Mouse (Mus musculus) midbrain, embryonic 11.5 days (tissue): ENCODE measurements around the gene C2cd2l. TPM values are rescaled to one million over a fixed set of nuclear protein-coding genes. Genes with fewer than 3 reads are reported as not detected.
"Not testable (repeated sequence)": the region's sequence is repeated elsewhere in the genome, so short reads cannot be mapped to it uniquely, and the experiment has no call there.

Source experiments
- ATAC-seq: fragments of 200-750 bp; cut with Nextera tagmentation; 2 replicates; pipeline ENCODE4 v1.8.0; 2017; ENCODE audit warnings: moderate TSS enrichment, moderate library complexity; ENCODE audit not compliant: low FRiP score
- DNase-seq: peaks from one replicate; pipeline ENCODE4 v3.0.0; 2015; ENCODE audit warnings: low spot score; ENCODE audit errors: missing footprints
- H3K27ac ChIP-seq: fragments of 300-500 bp; sonication (generic); 2 replicates; pipeline ENCODE4 v1.5.1; 2014; ENCODE audit warnings: low read depth, low read length
- H3K27me3 ChIP-seq: fragments of 300-500 bp; sonication (generic); 2 replicates; pipeline ENCODE4 v1.6.1; 2014; ENCODE audit warnings: mild to moderate bottlenecking, low read length, moderate library complexity, mixed read lengths; ENCODE audit not compliant: control insufficient read depth, insufficient read depth
- H3K36me3 ChIP-seq: fragments of 300-500 bp; sonication (generic); 2 replicates; pipeline ENCODE4 v1.6.1; 2014; ENCODE audit warnings: mild to moderate bottlenecking, low read length, moderate library complexity, mixed read lengths; ENCODE audit not compliant: control insufficient read depth, insufficient read depth
- H3K4me1 ChIP-seq: fragments of 300-500 bp; sonication (generic); 2 replicates; pipeline ENCODE4 v1.6.1; 2014; ENCODE audit warnings: low read length; ENCODE audit not compliant: control insufficient read depth, insufficient read depth
- H3K4me2 ChIP-seq: fragments of 300-500 bp; sonication (generic); 2 replicates; pipeline ENCODE4 v1.6.1; 2014; ENCODE audit warnings: mild to moderate bottlenecking, moderate library complexity
- H3K4me3 ChIP-seq: fragments of 300-500 bp; sonication (generic); 2 replicates; pipeline ENCODE4 v1.5.1; 2014; ENCODE audit warnings: low read depth, low read length
- H3K9ac ChIP-seq: fragments of 300-500 bp; sonication (generic); 2 replicates; pipeline ENCODE4 v1.6.1; 2014; ENCODE audit warnings: low read length
- H3K9me3 ChIP-seq: fragments of 300-500 bp; sonication (generic); 2 replicates; pipeline ENCODE4 v1.6.1; 2016; ENCODE audit warnings: low read length; ENCODE audit not compliant: control insufficient read depth
- WGBS: fragments of 180-500 bp; shearing (Covaris S2); extraction: QIAGEN DNeasy Blood & Tissue Kit; methylation state at CpG from one replicate; pipeline ENCODE4 v1.1.7; 2014; 5-methylcytosine and 5-hydroxymethylcytosine counted together
- polyA plus RNA-seq: library from polyadenylated mRNA; unstranded; fragments of >200 nt; fragmentation: Nextera tagmentation; extraction: Ambion mirVana; gene quantifications from 2 replicates; pipeline ENCODE4 v1.2.1, GENCODE M21; 2014

The C2cd2l gene
- 9.8 and 10.4 TPM in 2 replicates for polyA plus RNA-seq

- peak within 1 kb of the TSS; percentile 95 for H3K4me2 ChIP-seq
- H3K9me3 ChIP-seq: no peaks in the 10 kb centered on the region
- ATAC-seq (peak; percentile 98), DNase-seq (peak; percentile 98)
- no peaks in the 10 kb centered on the region for H3K27me3 ChIP-seq
- H3K4me3 ChIP-seq: peak within 1 kb of the TSS; percentile 90
- peak within 1 kb of the TSS; percentile 51; the same call in 1 of the 2 replicates for H3K27ac ChIP-seq
- H3K36me3 ChIP-seq: peaks cover 2% of the 10 kb centered on the region
- peaks cover 27% of the 10 kb centered on the region for H3K4me1 ChIP-seq
- H3K9ac ChIP-seq: peak within 1 kb of the TSS; percentile 75
- WGBS: under 1% methylated on average over 67 of the region's 67 CpGs
These were observed at the start of gene C2cd2l for GRCm38 (mm10) chr9:44319887-44320798. Gene C2cd2l (minus strand): TSS chr9:44320285.

- no peaks in the 10 kb centered on the region for H3K27me3 ChIP-seq
- H3K36me3 ChIP-seq: 0 out of 2 replicates have a peak, but pooled peaks cover 1% of the 10 kb centered on the region
- H3K9me3 ChIP-seq: no peaks in the 10 kb centered on the region
- DNase-seq (no peak), ATAC-seq (no peak)
- H3K27ac ChIP-seq: no peak overlapping the region
- H3K4me2 ChIP-seq: no peak overlapping the region
- WGBS: 60% methylated on average over 3 of the region's 3 CpGs
- no peak overlapping the region for H3K9ac ChIP-seq
- H3K4me1 ChIP-seq: peaks cover 3% of the 10 kb centered on the region; the same call in 1 of the 2 replicates
- H3K4me3 ChIP-seq: no peak overlapping the region
These were observed 44.4 kb upstream of the C2cd2l start for GRCm38 (mm10) chr9:44364480-44364879.

- 51% methylated on average over 4 of the region's 4 CpGs for WGBS
- peak overlapping the region; percentile 81; the same call in 1 of the 2 replicates for H3K9ac ChIP-seq
- peak; percentile 52 for ATAC-seq
These were observed 41.8 kb upstream of the C2cd2l start for GRCm38 (mm10) chr9:44361931-44362330.

GRCm38 (mm10) chr9:44361190-44361917 lies 41.3 kb upstream of the C2cd2l start, which contains the start of gene Vps11:
Gene Vps11 (minus strand): TSS chr9:44361670.
- Histone ChIP-seq H3K27ac (peak within 1 kb of the TSS; percentile 21; the same call in 1 of the 2 replicates), H3K27me3 (no peaks in the 10 kb centered on the region), H3K4me1 (peaks cover 3% of the 10 kb centered on the region; the same call in 1 of the 2 replicates), H3K9ac (peak within 1 kb of the TSS; percentile 81), H3K36me3 (peaks cover 10% of the 10 kb centered on the region), H3K4me2 (peak within 1 kb of the TSS; percentile 47), H3K9me3 (no peaks in the 10 kb centered on the region), H3K4me3 (peak within 1 kb of the TSS; percentile 80)
- WGBS: 1% methylated on average over 44 of the region's 44 CpGs
- peak; percentile 99 for DNase-seq
- peak; percentile 94 for ATAC-seq

More at GRCm38 (mm10) chr9:44361931-44362330, 41.8 kb upstream of the C2cd2l start:
- H3K27me3 ChIP-seq, H3K4me1 ChIP-seq, H3K9me3 ChIP-seq, H3K36me3 ChIP-seq, DNase-seq: not testable (repeated sequence)
- Histone ChIP-seq H3K27ac (peak overlapping the region; percentile 21; the same call in 1 of the 2 replicates), H3K4me2 (peak overlapping the region; percentile 40; the same call in 1 of the 2 replicates), H3K4me3 (peak overlapping the region; percentile 80; the same call in 1 of the 2 replicates)

GRCm38 (mm10) chr9:44357207-44357606 lies 37.1 kb upstream of the C2cd2l start:
- no peak overlapping the region for H3K4me2 ChIP-seq
- no peak overlapping the region for H3K9ac ChIP-seq
- H3K4me1 ChIP-seq: peaks cover 3% of the 10 kb centered on the region; the same call in 1 of the 2 replicates
- WGBS: 76% methylated on average over 4 of the region's 4 CpGs
- H3K27ac ChIP-seq: no peak overlapping the region
- no peak overlapping the region for H3K4me3 ChIP-seq
- no peaks in the 10 kb centered on the region for H3K27me3 ChIP-seq
- no peaks in the 10 kb centered on the region for H3K9me3 ChIP-seq
- H3K36me3 ChIP-seq: peaks cover 44% of the 10 kb centered on the region
- DNase-seq: no peak
- ATAC-seq: no peak

- WGBS: 92% methylated on average over 6 of the region's 6 CpGs
- peaks cover 62% of the 10 kb centered on the region for H3K36me3 ChIP-seq
These were observed 33.1 kb upstream of the C2cd2l start for GRCm38 (mm10) chr9:44353142-44353541.

GRCm38 (mm10) chr9:44352337-44352736 lies 32.3 kb upstream of the C2cd2l start:
- Histone ChIP-seq H3K4me3 (no peak overlapping the region), H3K27me3 (no peaks in the 10 kb centered on the region), H3K9ac (no peak overlapping the region), H3K4me2 (no peak overlapping the region), H3K9me3 (no peaks in the 10 kb centered on the region), H3K27ac (no peak overlapping the region), H3K4me1 (no peaks in the 10 kb centered on the region), H3K36me3 (peaks cover 66% of the 10 kb centered on the region)
- ATAC-seq (no peak), DNase-seq (no peak)
- 93% methylated on average over 10 of the region's 10 CpGs for WGBS

More at GRCm38 (mm10) chr9:44353142-44353541, 33.1 kb upstream of the C2cd2l start:
- Histone ChIP-seq H3K27me3 (no peaks in the 10 kb centered on the region), H3K4me3 (no peak overlapping the region), H3K9me3 (no peaks in the 10 kb centered on the region), H3K4me2 (no peak overlapping the region), H3K4me1 (no peaks in the 10 kb centered on the region), H3K9ac (no peak overlapping the region), H3K27ac (no peak overlapping the region)
- DNase-seq: no peak
- no peak for ATAC-seq

- Histone ChIP-seq H3K4me3 (no peak overlapping the region), H3K27ac (no peak overlapping the region), H3K27me3 (no peaks in the 10 kb centered on the region), H3K9ac (no peak overlapping the region), H3K4me2 (no peak overlapping the region), H3K36me3 (peaks cover 66% of the 10 kb centered on the region), H3K9me3 (no peaks in the 10 kb centered on the region), H3K4me1 (no peaks in the 10 kb centered on the region)
- DNase-seq: no peak
- ATAC-seq: no peak
- WGBS: 97% methylated on average over 4 of the region's 4 CpGs
These were observed 31.3 kb upstream of the C2cd2l start for GRCm38 (mm10) chr9:44351396-44351795.
